Mouse (Mus musculus) liver, embryonic 15.5 days (tissue): ENCODE measurements around the gene Lrfn4. TPM values are rescaled to one million over a fixed set of nuclear protein-coding genes. Genes with fewer than 3 reads are reported as not detected.
"Not testable (repeated sequence)": the region's sequence is repeated elsewhere in the genome, so short reads cannot be mapped to it uniquely, and the experiment has no call there.

ENCODE experiments used
- ATAC-seq: fragments of 200-750 bp; cut with Nextera tagmentation; 2 replicates; pipeline ENCODE4 v1.8.0; 2017; ENCODE audit warnings: moderate number of reproducible peaks, mild to moderate bottlenecking, moderate library complexity; ENCODE audit not compliant: insufficient read depth
- H3K27ac ChIP-seq: fragments of 300-500 bp; sonication (generic); replicated peaks from 2 replicates; pipeline ENCODE4 v1.5.1; 2015; ENCODE audit warnings: mild to moderate bottlenecking, inconsistent platforms
- H3K27me3 ChIP-seq: fragments of 300-500 bp; sonication (generic); 2 replicates; pipeline ENCODE4 v1.6.1; 2015; ENCODE audit warnings: mild to moderate bottlenecking, inconsistent platforms
- H3K36me3 ChIP-seq: fragments of 300-500 bp; sonication (generic); replicated peaks from 2 replicates; pipeline ENCODE4 v1.6.1; 2015; ENCODE audit warnings: moderate library complexity, mild to moderate bottlenecking, inconsistent platforms
- H3K4me1 ChIP-seq: fragments of 300-500 bp; sonication (generic); replicated peaks from 2 replicates; pipeline ENCODE4 v1.6.1; 2015; ENCODE audit warnings: inconsistent platforms
- H3K4me2 ChIP-seq: fragments of 300-500 bp; sonication (generic); 2 replicates; pipeline ENCODE4 v1.6.1; 2015; ENCODE audit warnings: moderate library complexity, mild to moderate bottlenecking, inconsistent platforms
- H3K4me3 ChIP-seq: fragments of 300-500 bp; sonication (generic); replicated peaks from 2 replicates; pipeline ENCODE4 v1.5.1; 2015; ENCODE audit warnings: mild to moderate bottlenecking, inconsistent platforms
- H3K9ac ChIP-seq: fragments of 300-500 bp; sonication (generic); 2 replicates; pipeline ENCODE4 v1.6.1; 2015; ENCODE audit warnings: moderate library complexity, mild to moderate bottlenecking, inconsistent platforms
- H3K9me3 ChIP-seq: fragments of 300-500 bp; sonication (generic); replicated peaks from 2 replicates; pipeline ENCODE4 v1.6.1; 2016; ENCODE audit warnings: inconsistent platforms
- WGBS: fragments of 180-500 bp; shearing (Covaris S2); methylation state at CpG from one replicate; pipeline ENCODE4 v1.1.7; 2015; ENCODE audit warnings: mixed read lengths; ENCODE audit not compliant: insufficient replicate concordance; 5-methylcytosine and 5-hydroxymethylcytosine counted together
- polyA plus RNA-seq: library from polyadenylated mRNA; unstranded; fragments of >200 nt; fragmentation: Nextera tagmentation; extraction: Ambion mirVana; gene quantifications from 2 replicates; pipeline ENCODE4 v1.2.1, GENCODE M21; 2015

Lrfn4 gene
- polyA plus RNA-seq, 1 experiment from 2014 or later = 0.46 TPM

- peaks cover 18% of the 10 kb centered on the region for H3K27me3 ChIP-seq
- H3K9me3 ChIP-seq, H3K9ac ChIP-seq, H3K4me3 ChIP-seq, H3K36me3 ChIP-seq, ATAC-seq, H3K4me1 ChIP-seq, H3K4me2 ChIP-seq, H3K27ac ChIP-seq: not testable (repeated sequence)
These were observed 28.7 kb downstream of the Lrfn4 start for GRCm38 (mm10) chr19:4586783-4587182.

GRCm38 (mm10) chr19:4583856-4584255 lies 31.6 kb downstream of the Lrfn4 start:
- Histone ChIP-seq H3K4me1 (peaks cover 7% of the 10 kb centered on the region; the same call in 1 of the 2 replicates), H3K4me3 (no peak overlapping the region), H3K4me2 (no peak overlapping the region), H3K36me3 (no peaks in the 10 kb centered on the region), H3K27ac (no peak overlapping the region), H3K9me3 (no peaks in the 10 kb centered on the region), H3K9ac (no peak overlapping the region), H3K27me3 (peaks cover 18% of the 10 kb centered on the region)
- ATAC-seq = no peak
- WGBS = 54% methylated on average over 2 of the region's 2 CpGs

- 66% methylated on average over 5 of the region's 5 CpGs for WGBS
- Histone ChIP-seq H3K27ac (no peak overlapping the region), H3K36me3 (no peaks in the 10 kb centered on the region), H3K4me2 (no peak overlapping the region), H3K27me3 (0 out of 2 replicates have a peak, but pooled peaks cover 5% of the 10 kb centered on the region), H3K4me3 (no peak overlapping the region), H3K9me3 (no peaks in the 10 kb centered on the region), H3K9ac (no peak overlapping the region), H3K4me1 (peaks cover 23% of the 10 kb centered on the region)
- ATAC-seq = no peak
These were observed 36.2 kb downstream of the Lrfn4 start for GRCm38 (mm10) chr19:4579296-4579695.

GRCm38 (mm10) chr19:4578799-4579198 lies 36.7 kb downstream of the Lrfn4 start:
- peaks cover 28% of the 10 kb centered on the region for H3K4me1 ChIP-seq
- 0 out of 2 replicates have a peak, but pooled peaks cover 5% of the 10 kb centered on the region for H3K27me3 ChIP-seq
- H3K27ac ChIP-seq = 0 out of 2 replicates have a peak overlapping the region, but pooled peaks have one; percentile 10
- 66% methylated on average over 2 of the region's 2 CpGs for WGBS
- no peaks in the 10 kb centered on the region for H3K9me3 ChIP-seq
- no peak overlapping the region for H3K4me2 ChIP-seq
- no peak overlapping the region for H3K4me3 ChIP-seq
- ATAC-seq = 0 out of 2 replicates have a peak, but pooled peaks have one; percentile 18
- no peaks in the 10 kb centered on the region for H3K36me3 ChIP-seq
- H3K9ac ChIP-seq = no peak overlapping the region

- Histone ChIP-seq H3K27me3 (0 out of 2 replicates have a peak, but pooled peaks cover 5% of the 10 kb centered on the region), H3K9me3 (no peaks in the 10 kb centered on the region), H3K4me1 (peaks cover 58% of the 10 kb centered on the region), H3K36me3 (0 out of 2 replicates have a peak, but pooled peaks cover 2% of the 10 kb centered on the region), H3K27ac (no peak overlapping the region), H3K4me2 (no peak overlapping the region), H3K9ac (no peak overlapping the region), H3K4me3 (no peak overlapping the region)
- no peak for ATAC-seq
- WGBS = 65% methylated on average over 1 of the region's 1 CpGs
These were observed 42.2 kb downstream of the Lrfn4 start for GRCm38 (mm10) chr19:4573241-4573640.

- Histone ChIP-seq H3K4me3 (no peak overlapping the region), H3K9me3 (no peaks in the 10 kb centered on the region), H3K36me3 (0 out of 2 replicates have a peak, but pooled peaks cover 2% of the 10 kb centered on the region), H3K9ac (no peak overlapping the region), H3K27ac (no peak overlapping the region), H3K4me1 (peaks cover 66% of the 10 kb centered on the region), H3K4me2 (no peak overlapping the region), H3K27me3 (0 out of 2 replicates have a peak, but pooled peaks cover 5% of the 10 kb centered on the region)
- no peak for ATAC-seq
- WGBS = 88% methylated on average over 8 of the region's 8 CpGs
These were observed 43.0 kb downstream of the Lrfn4 start for GRCm38 (mm10) chr19:4572467-4572866.

- H3K9me3 ChIP-seq = no peaks in the 10 kb centered on the region
- 77% methylated on average over 4 of the region's 4 CpGs for WGBS
- ATAC-seq = no peak
- 0 out of 2 replicates have a peak, but pooled peaks cover 2% of the 10 kb centered on the region for H3K36me3 ChIP-seq
- no peak overlapping the region for H3K4me3 ChIP-seq
- H3K27me3 ChIP-seq = 0 out of 2 replicates have a peak, but pooled peaks cover 2% of the 10 kb centered on the region
- no peak overlapping the region for H3K4me2 ChIP-seq
- H3K4me1 ChIP-seq = peaks cover 67% of the 10 kb centered on the region
- H3K27ac ChIP-seq = peak overlapping the region; percentile 76
- H3K9ac ChIP-seq = peak overlapping the region; percentile 15; the same call in 1 of the 2 replicates
These were observed 43.4 kb downstream of the Lrfn4 start for GRCm38 (mm10) chr19:4572061-4572460.

- Histone ChIP-seq H3K27me3 (no peaks in the 10 kb centered on the region), H3K27ac (peak overlapping the region; percentile 76), H3K36me3 (0 out of 2 replicates have a peak, but pooled peaks cover 2% of the 10 kb centered on the region), H3K9ac (peak overlapping the region; percentile 15; the same call in 1 of the 2 replicates), H3K4me2 (no peak overlapping the region), H3K4me1 (peaks cover 69% of the 10 kb centered on the region), H3K4me3 (no peak overlapping the region), H3K9me3 (no peaks in the 10 kb centered on the region)
- no peak for ATAC-seq
- 100% methylated on average over 1 of the region's 1 CpGs for WGBS
These were observed 43.8 kb downstream of the Lrfn4 start for GRCm38 (mm10) chr19:4571658-4572057.

- Histone ChIP-seq H3K36me3 (0 out of 2 replicates have a peak, but pooled peaks cover 2% of the 10 kb centered on the region), H3K27ac (peak overlapping the region; percentile 97), H3K27me3 (no peaks in the 10 kb centered on the region), H3K4me1 (peaks cover 76% of the 10 kb centered on the region), H3K4me3 (no peak overlapping the region), H3K9me3 (no peaks in the 10 kb centered on the region), H3K4me2 (no peak overlapping the region), H3K9ac (no peak overlapping the region)
- ATAC-seq = no peak
- WGBS = 82% methylated on average over 6 of the region's 6 CpGs
These were observed 44.7 kb downstream of the Lrfn4 start for GRCm38 (mm10) chr19:4570815-4571214.

- WGBS = 81% methylated on average over 11 of the region's 11 CpGs
- peaks cover 78% of the 10 kb centered on the region for H3K4me1 ChIP-seq
- H3K4me2 ChIP-seq = no peak overlapping the region
- peak overlapping the region; percentile 97 for H3K27ac ChIP-seq
- no peak overlapping the region for H3K4me3 ChIP-seq
- ATAC-seq = no peak
- H3K36me3 ChIP-seq = 0 out of 2 replicates have a peak, but pooled peaks cover 2% of the 10 kb centered on the region
- no peaks in the 10 kb centered on the region for H3K27me3 ChIP-seq
- no peaks in the 10 kb centered on the region for H3K9me3 ChIP-seq
- no peak overlapping the region for H3K9ac ChIP-seq
These were observed 45.2 kb downstream of the Lrfn4 start for GRCm38 (mm10) chr19:4570237-4570613.

- peak; percentile 3; the same call in 1 of the 2 replicates for ATAC-seq
- H3K9me3 ChIP-seq = no peaks in the 10 kb centered on the region
- 0 out of 2 replicates have a peak, but pooled peaks cover 2% of the 10 kb centered on the region for H3K36me3 ChIP-seq
- H3K4me3 ChIP-seq = no peak overlapping the region
- peaks cover 84% of the 10 kb centered on the region for H3K4me1 ChIP-seq
- 66% methylated on average over 17 of the region's 17 CpGs for WGBS
- no peaks in the 10 kb centered on the region for H3K27me3 ChIP-seq
- H3K4me2 ChIP-seq = peak overlapping the region; percentile 50
- peak overlapping the region; percentile 48 for H3K9ac ChIP-seq
- H3K27ac ChIP-seq = peak overlapping the region; percentile 97
These were observed 45.9 kb downstream of the Lrfn4 start for GRCm38 (mm10) chr19:4569356-4570236.
